ENCODE assay signal across 8 mouse cellular contexts in genomic region chr17:23725999-23726757, GRCm38 (mm10). TPM values are rescaled to one million over a fixed set of nuclear protein-coding genes. Genes with fewer than 3 reads are reported as not detected.
DNase-seq lines count a peak whose midpoint lies in the region; ATAC-seq and TF ChIP-seq lines count a peak whose summit lies in the region.

TSS of gene Pkmyt1 (plus strand) at chr17:23726336.

- 2% methylated on average over 48 of the region's 73 CpGs for WGBS in embryonic facial prominence, embryonic 14.5 days
- WGBS in limb, embryonic 14.5 days, result under 1% methylated on average over 69 of the region's 73 CpGs
- 1% methylated on average over 61 of the region's 73 CpGs for WGBS in midbrain, postnatal 0 days

- ATAC-seq in embryonic facial prominence, embryonic 14.5 days (ENCODE audit: low read depth), result peak; percentile 93
- peak; percentile 94 for ATAC-seq in limb, embryonic 14.5 days (ENCODE audit: low FRiP score, low read depth)
- ATAC-seq in midbrain, postnatal 0 days (ENCODE audit: low FRiP score), result peak; percentile 93

- DNase-seq in 3T3-L1 (ENCODE audit: low read depth, low spot score), result peak; percentile 95
- DNase-seq in adrenal gland, postnatal 4 days (ENCODE audit: low spot score in 2 of 2), result peak; percentile 89 to 93
- peak; percentile 97 for DNase-seq in embryonic facial prominence, embryonic 14.5 days (ENCODE audit: low spot score)
- DNase-seq in heart, adult 8-10 months (ENCODE audit: low spot score), result peak; percentile 94
- DNase-seq in kidney, adult 9 months, result peak; percentile 95
- peak; percentile 95 for DNase-seq in limb, embryonic 14.5 days (ENCODE audit: low spot score)
- DNase-seq in midbrain, postnatal 0 days (ENCODE audit: low spot score), result peak; percentile 96
- peak; percentile 93 to 95 for DNase-seq in spleen, postnatal 14 days (ENCODE audit: low spot score in 2 of 2)

- H3K9ac ChIP-seq in embryonic facial prominence, embryonic 14.5 days (ENCODE audit: low read depth, low read length), result peak within 1 kb of the TSS; percentile 84
- H3K9ac ChIP-seq in limb, embryonic 14.5 days (ENCODE audit: low read depth, low read length, severe bottlenecking), result peak within 1 kb of the TSS; percentile 75
- H3K9ac ChIP-seq in midbrain, postnatal 0 days (replicated peaks; ENCODE audit: low read length, poor library complexity, severe bottlenecking), result peak within 1 kb of the TSS; percentile 69

- peak within 1 kb of the TSS; percentile 78 for H3K4me2 ChIP-seq in embryonic facial prominence, embryonic 14.5 days (ENCODE audit: low read depth, low read length)
- peak within 1 kb of the TSS; percentile 79 for H3K4me2 ChIP-seq in limb, embryonic 14.5 days (replicated peaks; ENCODE audit: low read depth, low read length, severe bottlenecking)
- peak within 1 kb of the TSS; percentile 95 for H3K4me2 ChIP-seq in midbrain, postnatal 0 days (ENCODE audit: low read depth, low read length, poor library complexity, severe bottlenecking)

- no peaks in the 10 kb centered on the region for H3K36me3 ChIP-seq in embryonic facial prominence, embryonic 14.5 days (ENCODE audit: control insufficient read depth, insufficient read depth, low read length)
- H3K36me3 ChIP-seq in limb, embryonic 14.5 days (ENCODE audit: control insufficient read depth, insufficient read depth, low read length), result no peaks in the 10 kb centered on the region
- no peaks in the 10 kb centered on the region for H3K36me3 ChIP-seq in midbrain, postnatal 0 days (ENCODE audit: insufficient read depth, low read length)

- peak; percentile 56; the same call in 1 of the 2 replicates for TF ChIP-seq POLR2A in limb, embryonic 14.5 days (IDR thresholded peaks at IDR 0.05; ENCODE audit: borderline replicate concordance, extremely low read depth, insufficient read depth, insufficient read length)

- TF ChIP-seq CTCF in midbrain, postnatal 0 days (IDR thresholded peaks at IDR 0.05), result 0 out of 2 replicates have a peak, but pooled peaks have one; percentile 20

- peak within 1 kb of the TSS; percentile 80 for H3K27ac ChIP-seq in embryonic facial prominence, embryonic 14.5 days (replicated peaks; ENCODE audit: low read depth, low read length)
- peak within 1 kb of the TSS; percentile 61 for H3K27ac ChIP-seq in limb, embryonic 14.5 days (replicated peaks; ENCODE audit: low read depth, low read length)
- peak within 1 kb of the TSS; percentile 72 for H3K27ac ChIP-seq in midbrain, postnatal 0 days (ENCODE audit: low read depth, low read length)

- peak within 1 kb of the TSS; percentile 90 for H3K4me3 ChIP-seq in embryonic facial prominence, embryonic 14.5 days (ENCODE audit: low read depth, low read length)
- H3K4me3 ChIP-seq in limb, embryonic 14.5 days (replicated peaks; ENCODE audit: low read length), result peak within 1 kb of the TSS; percentile 87
- peak within 1 kb of the TSS; percentile 86 for H3K4me3 ChIP-seq in midbrain, postnatal 0 days (ENCODE audit: low read depth, low read length)

- no peaks in the 10 kb centered on the region for H3K27me3 ChIP-seq in embryonic facial prominence, embryonic 14.5 days (replicated peaks; ENCODE audit: control insufficient read depth, insufficient read depth, low read length)
- no peaks in the 10 kb centered on the region for H3K27me3 ChIP-seq in limb, embryonic 14.5 days (ENCODE audit: control insufficient read depth, insufficient read depth, low read length)
- no peaks in the 10 kb centered on the region for H3K27me3 ChIP-seq in midbrain, postnatal 0 days (ENCODE audit: insufficient read depth, low read length)

- H3K9me3 ChIP-seq in embryonic facial prominence, embryonic 14.5 days (ENCODE audit: control insufficient read depth, low read length), result no peaks in the 10 kb centered on the region
- no peaks in the 10 kb centered on the region for H3K9me3 ChIP-seq in limb, embryonic 14.5 days (ENCODE audit: control insufficient read depth, low read length)
- H3K9me3 ChIP-seq in midbrain, postnatal 0 days (ENCODE audit: low read length), result no peaks in the 10 kb centered on the region

- 0 out of 2 replicates have a peak, but pooled peaks cover 9% of the 10 kb centered on the region for H3K4me1 ChIP-seq in embryonic facial prominence, embryonic 14.5 days (ENCODE audit: control insufficient read depth, insufficient read depth, low read length)
- H3K4me1 ChIP-seq in limb, embryonic 14.5 days (ENCODE audit: control insufficient read depth, insufficient read depth, low read length), result peaks cover 6% of the 10 kb centered on the region; the same call in 1 of the 2 replicates
- H3K4me1 ChIP-seq in midbrain, postnatal 0 days (ENCODE audit: insufficient read depth, low read length), result 0 out of 2 replicates have a peak, but pooled peaks cover 5% of the 10 kb centered on the region

RNA-seq across cellular contexts. Expression of gene Pkmyt1, which starts in this region (rescaled TPM):
- 10 to 100 TPM; 20.0 to 22.4 TPM for total RNA-seq in adrenal gland, postnatal 4 days (2021)
- 39.6 and 40.3 TPM in 2 replicates for polyA plus RNA-seq in embryonic facial prominence, embryonic 14.5 days (2014; fragmentation: Nextera tagmentation; extraction: Ambion mirVana)
- 1 to 10 TPM in 2 of 4 experiments, under 1 TPM in 2; 0.78 to 1.5 (median 1.1) TPM for total RNA-seq in heart, adult 8-10 months (2022)
- polyA plus RNA-seq in limb, embryonic 14.5 days (2012; rRNA removed), result 81.7 and 105 TPM in 2 replicates
- polyA plus RNA-seq in limb, embryonic 14.5 days (2014; fragmentation: Nextera tagmentation; extraction: Ambion mirVana), result 46.4 and 47.5 TPM in 2 replicates
- total RNA-seq in midbrain, postnatal 0 days (2014; rRNA removed), result 18.3 and 18.4 TPM in 2 replicates
- polyA plus RNA-seq in midbrain, postnatal 0 days (2015; fragmentation: Nextera tagmentation; extraction: Ambion mirVana), result 18.0 and 18.3 TPM in 2 replicates

Comparison
In these comparisons a context has a peak if more than half of its experiments do, and no peak if none do; other contexts are left out.
1. Peak in every context shown above with its lines: DNase-seq, ATAC-seq, H3K4me3 ChIP-seq and H3K27ac ChIP-seq.